Mouse (Mus musculus): ENCODE results near the gene Gm20388.

DNA sequence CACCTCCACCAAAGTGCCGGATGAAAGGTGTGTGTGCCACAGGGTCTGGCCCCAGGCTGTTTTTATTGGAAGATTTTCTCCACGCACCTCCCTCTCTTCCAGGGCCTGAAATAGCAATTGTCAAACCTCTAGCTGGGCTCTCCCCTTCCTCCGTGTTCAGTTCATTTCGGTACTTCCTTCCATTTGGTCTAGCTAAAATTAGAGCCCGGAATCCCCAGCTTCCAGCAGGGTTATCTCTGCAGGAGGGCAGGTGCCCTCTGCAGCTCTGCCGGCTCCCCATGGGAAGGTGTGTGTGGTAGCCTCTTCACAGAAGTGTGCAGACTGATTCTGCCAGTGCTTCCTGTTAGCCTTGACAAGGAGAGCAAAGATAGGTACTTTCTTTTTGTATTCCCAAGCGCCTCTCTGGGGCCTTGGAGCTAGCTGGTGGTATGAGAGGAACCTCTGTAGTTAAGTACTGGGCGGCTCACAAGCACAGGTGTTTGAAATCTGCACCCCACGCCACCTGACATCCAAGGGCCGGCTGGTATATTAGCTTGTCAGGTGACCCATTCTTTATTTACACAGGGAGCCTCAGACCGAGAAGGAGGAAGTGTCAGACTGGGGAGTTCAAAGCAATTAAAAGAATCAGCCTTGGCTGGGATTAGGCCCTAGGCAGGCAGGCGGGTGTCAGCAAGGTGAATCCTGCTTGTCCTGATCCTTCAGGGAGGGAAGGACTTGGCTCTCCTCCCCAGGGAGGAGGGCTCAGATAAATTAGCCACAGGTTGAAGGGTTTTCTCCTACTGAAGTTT, 579.9 kb downstream of the Gm20388 start:
- TF ChIP-seq CTCF (IDR thresholded peaks at IDR 0.05; ENCODE audit: borderline replicate concordance, insufficient read depth, low read depth, low read length) (no peak), POLR2A (IDR thresholded peaks at IDR 0.05; ENCODE audit: borderline replicate concordance, insufficient read depth, low read length) (no peak)
